Mouse (Mus musculus) ZHBTc4 (cell line): ENCODE measurements around the gene Pklr.

ENCODE experiments used
- DNase-seq: peaks from one replicate; pipeline ENCODE4 v3.0.0-alpha.2; 2011; ENCODE audit warnings: low read depth, low spot score

The Pklr gene

GRCm38 (mm10) chr3:89135958-89136357, at the start of gene Pklr:
Pklr (plus strand) TSS chr3:89136142.
- DNase-seq, result no peak

GRCm38 (mm10) chr3:89087338-89088110, 48.4 kb upstream of the Pklr start:
- peak; percentile 90 for DNase-seq

DNA sequence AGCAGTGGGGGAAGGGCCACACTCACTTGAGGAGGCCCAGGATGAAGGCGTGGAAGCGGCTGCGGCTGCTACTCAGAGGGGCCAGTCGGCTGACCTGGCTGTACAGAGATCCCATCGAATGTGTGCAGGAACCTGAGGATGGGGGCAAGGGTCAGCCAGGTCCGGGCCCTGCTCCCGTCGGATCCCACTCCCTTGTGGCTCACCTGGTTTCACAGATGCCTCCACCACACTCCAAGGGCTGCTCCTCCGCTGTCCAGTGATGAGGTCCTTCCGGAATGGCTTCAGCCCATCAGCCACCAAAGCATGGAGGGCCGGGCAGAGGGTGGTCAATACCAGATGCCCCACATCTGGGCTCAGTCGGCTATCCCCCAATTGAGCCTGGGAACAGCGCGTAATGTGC, 47.0 kb upstream of the Pklr start:
- DNase-seq, result no peak

DNA sequence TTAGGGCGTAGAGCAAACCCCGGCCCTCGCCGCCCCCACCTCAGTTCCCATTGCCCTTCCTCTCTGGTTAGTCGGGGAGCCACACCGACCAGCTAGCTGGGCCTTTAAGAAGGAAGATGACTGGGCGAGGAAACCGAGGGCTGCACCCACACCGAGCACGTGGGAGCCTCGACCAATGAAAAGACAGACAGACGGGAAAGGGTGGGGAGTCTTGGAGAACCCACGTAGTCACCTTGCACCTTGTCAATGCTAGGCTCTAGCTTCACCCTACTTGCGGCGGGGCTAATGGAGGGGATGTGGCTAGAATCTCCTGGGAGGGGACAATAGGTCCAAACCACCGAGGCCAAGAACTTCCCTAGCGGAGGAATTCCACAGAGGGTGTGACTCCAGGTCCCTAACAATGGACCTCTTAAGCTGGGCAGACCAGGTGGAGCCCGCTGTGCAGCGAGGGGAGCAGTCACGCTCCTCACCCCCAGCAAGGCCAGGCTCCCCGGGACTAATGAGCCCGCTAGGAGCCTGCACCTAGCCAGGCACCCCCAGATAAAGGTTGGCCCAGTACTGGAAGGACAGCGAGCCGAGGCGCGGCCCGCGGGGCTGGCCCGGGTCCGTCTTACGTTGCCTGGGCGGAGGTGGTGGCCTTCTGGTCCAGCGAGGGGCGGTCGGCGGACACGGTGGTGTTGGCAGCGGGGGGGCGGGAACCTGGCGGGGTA, 45.9 kb upstream of the Pklr start:
- peak; percentile 92 for DNase-seq

GRCm38 (mm10) chr3:89090694-89091655, 45.0 kb upstream of the Pklr start:
- peak; percentile 93 for DNase-seq

- no peak for DNase-seq
These were observed 44.0 kb upstream of the Pklr start for GRCm38 (mm10) chr3:89091811-89092508.

- DNase-seq, result no peak
These were observed 43.3 kb upstream of the Pklr start for GRCm38 (mm10) chr3:89092509-89093090.

- DNase-seq, result peak; percentile 95
These were observed 42.8 kb upstream of the Pklr start, which contains the start of gene Rusc1 for GRCm38 (mm10) chr3:89093175-89093574. Rusc1 (minus strand) TSS chr3:89093311.

DNA sequence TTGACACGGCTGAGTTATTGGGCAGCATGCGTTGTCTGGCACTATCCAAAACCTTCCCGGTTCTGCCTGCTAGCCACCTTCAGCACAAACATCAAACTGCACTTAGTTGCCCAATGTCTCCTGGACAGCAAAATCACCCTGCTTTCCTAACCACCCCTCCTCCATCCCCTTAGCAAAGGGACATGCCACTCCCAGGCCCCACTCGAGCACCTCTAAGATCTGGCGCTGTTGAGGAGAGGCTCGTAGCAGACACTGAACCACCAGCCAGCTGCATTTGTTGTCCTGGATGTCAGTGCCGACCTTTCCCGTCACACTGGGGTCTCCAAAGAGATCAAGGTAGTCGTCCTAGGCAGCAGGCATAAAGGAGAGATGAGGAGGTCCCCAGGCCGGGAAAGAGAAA, 41.9 kb upstream of the Pklr start:
- DNase-seq, result no peak

DNA sequence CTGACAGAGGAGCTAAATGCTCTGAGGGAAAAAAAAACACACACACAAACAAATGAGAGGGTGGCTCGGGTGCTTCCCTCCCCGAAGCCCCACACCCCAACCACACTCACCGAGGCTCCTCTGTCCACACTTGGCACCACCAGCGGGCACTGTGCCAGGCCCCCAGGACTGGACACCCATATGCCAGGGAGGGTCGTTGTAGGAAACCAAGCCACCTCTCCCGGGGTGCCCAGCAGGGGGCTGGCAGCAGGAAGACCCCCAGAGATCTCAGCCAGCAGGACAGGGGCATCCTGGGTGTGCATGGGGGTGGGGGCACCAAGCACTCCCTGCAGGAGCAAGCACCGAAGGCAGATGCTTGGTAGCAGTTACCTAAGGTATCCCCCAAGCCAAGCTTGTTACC, 35.1 kb upstream of the Pklr start, which contains the start of gene Gm43738:
Gene Gm43738, minus strand, starts transcription at position 289 of the 400 bp plus-strand sequence.
- DNase-seq, result no peak

- no peak for DNase-seq
These were observed 34.5 kb upstream of the Pklr start for GRCm38 (mm10) chr3:89101459-89101811.

DNA sequence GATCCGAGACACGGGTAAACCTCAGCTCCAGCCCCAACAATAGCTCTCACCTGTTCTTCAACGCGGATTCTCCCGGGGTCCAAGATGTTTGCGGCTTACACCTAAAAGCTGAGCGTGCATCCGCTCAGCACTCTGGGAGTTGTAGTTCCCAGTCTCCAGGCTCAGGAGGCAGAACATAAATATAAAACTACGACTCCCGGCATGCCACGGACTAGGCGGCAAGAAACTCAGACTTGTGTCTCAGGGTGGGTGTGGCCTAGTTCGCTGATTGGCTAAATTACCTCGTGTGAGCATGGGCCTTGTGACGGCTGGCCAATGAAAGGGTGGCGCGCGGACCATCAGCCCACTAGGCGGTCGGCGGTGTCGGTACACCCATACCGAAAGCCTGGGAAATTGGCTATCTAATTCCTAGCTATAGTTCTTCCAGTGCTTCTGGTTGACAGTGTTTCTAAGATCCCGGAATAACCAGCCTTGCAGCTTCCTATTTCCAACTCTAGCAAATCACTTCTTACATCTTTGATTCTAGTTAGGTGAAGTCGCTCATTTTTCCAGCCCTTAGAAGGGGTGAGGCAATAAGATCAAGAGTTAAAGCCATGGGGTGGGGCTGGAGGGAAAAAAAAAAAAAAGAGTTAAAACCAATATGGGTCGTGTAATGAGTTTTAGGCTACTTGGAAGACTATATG, 34.0 kb upstream of the Pklr start, which contains the start of gene Fdps:
Gene Fdps, minus strand, starts transcription at position 148 of the 683 bp plus-strand sequence.
- peak; percentile 100 for DNase-seq

- DNase-seq, result no peak
These were observed 33.2 kb upstream of the Pklr start for GRCm38 (mm10) chr3:89102495-89103290.

GRCm38 (mm10) chr3:89103291-89103595, 32.7 kb upstream of the Pklr start:
- DNase-seq, result no peak

- DNase-seq, result no peak
These were observed 29.1 kb upstream of the Pklr start for GRCm38 (mm10) chr3:89106881-89107280.

GRCm38 (mm10) chr3:89107545-89107944, 28.4 kb upstream of the Pklr start:
- DNase-seq, result no peak

DNA sequence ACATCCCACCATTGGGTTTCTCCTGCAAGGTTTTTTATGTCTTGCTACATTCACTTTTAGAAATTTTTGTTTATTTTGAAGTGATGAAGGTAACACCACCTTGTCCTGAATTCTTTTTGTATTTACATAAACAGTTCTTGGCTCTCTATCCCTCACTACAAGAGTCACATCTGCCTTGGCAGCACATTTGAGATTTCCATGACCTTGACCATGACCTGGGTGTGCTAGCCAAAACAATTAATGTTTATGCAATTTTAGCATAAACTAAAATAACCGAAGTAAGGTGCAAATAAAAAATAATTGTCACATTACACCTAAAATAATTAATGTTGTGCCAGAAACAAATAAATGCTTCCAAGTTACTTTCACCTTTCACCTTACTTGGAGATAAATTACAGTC, 27.8 kb upstream of the Pklr start:
- no peak for DNase-seq

- no peak for DNase-seq
These were observed 22.9 kb upstream of the Pklr start for GRCm38 (mm10) chr3:89113058-89113457.

- DNase-seq, result peak; percentile 81
These were observed 20.4 kb upstream of the Pklr start for GRCm38 (mm10) chr3:89115522-89115921.
